Mouse (Mus musculus) WW6 (cell line): ENCODE results near the gene Bcan.

Source experiments
- DNase-seq: peaks from one replicate; pipeline ENCODE4 v3.0.0-alpha.2; 2013; ENCODE audit warnings: low read depth, low spot score

Gene Bcan

DNA sequence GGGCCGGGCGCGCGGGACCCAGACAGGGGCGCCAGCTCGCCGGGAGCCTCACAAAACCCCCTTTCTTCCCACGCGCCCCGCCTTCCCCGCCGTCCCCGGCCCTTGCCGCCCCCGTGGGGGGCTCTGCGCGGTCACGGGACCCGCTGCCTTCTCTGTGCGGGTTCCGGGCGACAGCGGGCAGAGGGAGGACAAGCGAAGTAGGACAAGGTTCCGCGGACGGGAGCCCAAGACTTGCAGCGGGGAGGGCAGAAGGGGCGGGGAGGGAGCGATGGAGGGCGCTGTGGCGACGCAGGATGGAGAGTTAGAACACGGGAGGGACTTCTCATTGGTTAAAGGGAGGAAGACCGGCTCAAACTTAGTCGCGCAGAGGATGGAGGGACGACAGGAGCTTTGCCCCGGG is at the start of gene Bcan:
Gene Bcan (minus strand): TSS at position 50 of the 400 bp plus-strand sequence.
- no peak for DNase-seq

DNA sequence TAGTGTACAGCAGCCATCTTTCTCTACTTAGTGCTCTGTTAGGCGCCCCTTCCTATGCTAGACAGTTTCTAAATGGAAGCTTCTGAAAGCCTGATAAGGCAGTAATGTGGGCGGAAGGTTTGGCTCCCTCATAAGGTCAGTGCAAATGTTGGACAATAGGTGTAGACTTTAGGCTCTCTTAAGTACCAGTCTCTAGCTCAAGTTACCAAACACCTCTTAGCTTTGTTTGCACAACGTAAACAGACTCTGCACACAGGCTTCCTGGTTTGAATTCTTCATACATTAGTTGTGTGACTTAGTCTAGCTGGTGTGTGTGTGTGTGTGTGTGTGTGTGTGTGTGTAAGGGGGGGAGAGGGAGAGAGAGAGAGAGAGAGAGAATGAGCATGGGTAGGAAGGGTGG is 49.5 kb upstream of the Bcan start:
- no peak for DNase-seq

DNA sequence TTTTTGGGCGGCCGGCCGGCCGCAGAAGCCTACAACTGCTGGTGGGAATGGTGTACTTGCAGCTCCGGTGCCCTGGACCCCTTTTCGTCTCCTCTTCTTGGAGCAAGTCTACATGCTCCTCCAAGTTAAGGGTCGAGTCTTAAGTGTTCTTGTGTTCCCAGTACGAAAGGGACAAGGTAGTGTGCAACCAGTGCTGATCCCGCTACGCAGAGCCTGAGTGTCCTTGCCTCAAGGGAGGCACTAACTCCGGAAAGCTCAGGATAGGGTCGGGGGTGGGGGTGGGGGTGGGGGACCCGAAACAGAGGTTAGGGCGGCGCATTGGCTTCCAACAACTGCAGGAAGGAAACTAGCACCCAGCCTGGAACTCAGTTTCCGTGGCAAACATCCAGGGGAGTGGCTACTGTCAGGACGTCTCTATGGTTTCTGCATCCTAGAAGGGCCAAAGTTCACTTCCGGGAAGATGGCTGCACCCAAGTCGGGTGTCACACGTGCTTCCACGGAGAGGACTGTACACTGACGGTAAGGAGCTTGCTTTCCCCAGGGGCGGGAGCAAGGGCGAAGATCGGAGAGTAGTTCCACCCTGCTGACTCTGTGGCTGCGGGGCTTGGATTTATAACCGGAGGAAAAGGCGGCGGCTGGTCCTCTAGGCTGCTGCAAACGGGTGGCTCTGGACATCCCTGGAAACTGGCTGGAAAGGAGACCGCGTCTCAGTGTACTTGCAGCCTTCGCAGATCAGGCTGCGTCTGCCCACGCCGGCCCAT is 42.8 kb upstream of the Bcan start, which contains the start of gene Gpatch4:
Gene Gpatch4 (plus strand): TSS at position 448 of the 761 bp plus-strand sequence.
- peak; percentile 85 for DNase-seq

DNA sequence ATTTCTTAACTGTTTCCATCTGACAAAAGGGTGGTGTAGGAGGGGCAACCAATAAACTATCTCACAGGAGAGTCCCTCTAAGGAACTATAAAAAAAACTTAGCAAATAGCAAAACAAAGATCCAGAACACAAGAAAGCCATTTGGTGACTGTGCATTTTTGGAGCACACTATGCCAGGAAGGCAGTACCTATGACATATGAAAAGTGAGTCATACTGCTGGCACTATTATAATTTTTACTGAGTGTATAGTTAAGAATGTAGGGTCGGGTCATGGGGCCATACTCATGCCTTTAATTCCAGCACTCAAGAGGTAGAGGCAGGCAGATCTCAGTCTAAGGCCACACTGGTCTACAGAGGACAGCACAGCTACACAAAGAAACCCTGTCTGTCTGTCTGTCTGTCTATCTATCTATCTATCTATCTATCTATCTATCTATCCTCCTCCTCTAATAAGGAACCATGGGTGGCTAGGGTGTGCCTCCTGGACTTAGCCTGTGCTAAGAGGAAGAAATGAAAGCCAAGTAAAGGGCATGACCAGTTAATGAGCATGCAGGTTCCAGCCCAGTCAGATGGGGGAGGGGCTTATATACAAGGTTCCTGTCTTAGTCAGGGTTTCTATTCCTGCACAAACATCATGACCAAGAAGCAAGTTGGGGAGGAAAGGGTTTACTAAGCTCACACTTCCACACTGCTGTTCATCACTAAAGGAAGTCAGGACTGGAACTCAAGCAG is 35.7 kb upstream of the Bcan start:
- DNase-seq: no peak

DNA sequence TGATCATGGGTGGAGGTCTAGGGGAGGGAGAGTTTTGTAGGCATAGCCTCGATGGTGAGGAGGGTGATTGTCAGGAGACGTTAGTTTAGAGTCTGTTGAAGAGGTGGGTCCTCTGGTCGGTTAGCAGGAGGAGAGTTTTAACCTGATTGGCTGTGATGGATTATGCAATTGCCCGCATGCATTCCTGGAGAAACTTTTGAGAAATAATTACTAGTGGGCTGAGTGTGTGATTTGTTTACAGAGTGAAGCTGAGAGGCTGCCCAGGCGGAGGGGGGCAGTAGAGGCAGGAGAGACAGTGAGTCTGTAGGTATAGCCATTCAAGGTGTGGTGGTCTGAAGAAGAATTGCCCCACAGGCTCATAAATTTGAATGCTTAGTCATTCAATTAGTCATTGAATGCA is 33.5 kb upstream of the Bcan start:
- DNase-seq: no peak

GRCm38 (mm10) chr3:88030608-88031395 is 30.8 kb upstream of the Bcan start:
- no peak for DNase-seq

GRCm38 (mm10) chr3:88027434-88028186 is 27.6 kb upstream of the Bcan start, which contains the start of gene Hapln2:
Gene Hapln2, minus strand, starts transcription at chr3:88027583.
- DNase-seq: peak; percentile 34

- DNase-seq: no peak
Measured at GRCm38 (mm10) chr3:88026823-88027222, 26.8 kb upstream of the Bcan start.

- no peak for DNase-seq
Measured at GRCm38 (mm10) chr3:88023192-88024074, 23.4 kb upstream of the Bcan start.

DNA sequence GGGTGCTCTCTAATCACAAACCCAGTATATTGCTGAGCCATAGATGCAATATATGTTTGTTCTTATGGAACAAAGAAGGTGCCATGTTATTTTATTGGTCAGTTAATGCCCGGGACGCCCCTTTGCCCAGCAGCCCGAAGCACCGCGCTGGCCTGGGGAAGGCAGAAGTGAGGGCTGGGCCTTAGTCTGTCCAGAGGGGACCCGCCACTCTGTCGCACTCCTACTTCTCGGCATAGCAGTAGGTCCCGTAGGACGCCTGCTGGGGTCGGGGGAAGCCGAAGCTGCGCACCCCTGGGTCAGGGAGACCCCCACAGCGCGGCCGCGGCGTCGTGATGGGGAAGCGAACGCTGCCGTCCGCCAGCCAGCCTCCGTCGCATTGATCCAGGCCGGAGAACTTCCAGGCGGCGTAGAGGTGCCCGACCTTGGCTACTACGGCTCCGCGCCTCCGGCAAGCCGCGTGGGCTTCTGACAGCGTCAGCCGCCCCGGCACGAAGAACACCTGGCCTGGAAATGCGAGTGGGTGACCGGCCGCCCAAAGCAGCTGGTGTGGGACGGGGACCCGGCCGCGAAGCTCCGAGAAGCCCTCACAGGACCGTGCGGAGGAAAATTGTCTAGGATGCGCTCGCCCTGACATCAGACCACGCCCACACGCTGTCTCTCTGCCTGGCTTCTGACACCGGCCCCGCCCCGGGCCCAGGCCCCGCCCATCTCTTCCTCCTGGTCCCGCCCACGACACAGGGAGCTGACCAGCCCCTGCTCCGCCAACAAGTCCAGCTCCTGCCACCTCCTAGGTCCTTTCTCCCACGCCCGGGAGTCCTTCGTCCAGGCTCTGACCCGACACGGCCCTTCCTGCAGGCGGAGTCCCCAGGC is 22.5 kb upstream of the Bcan start:
- DNase-seq: peak; percentile 70

- no peak for DNase-seq
Measured at GRCm38 (mm10) chr3:88010634-88011265, 10.7 kb upstream of the Bcan start.

GRCm38 (mm10) chr3:88005822-88006786 is 6.1 kb upstream of the Bcan start:
- DNase-seq: no peak

DNA sequence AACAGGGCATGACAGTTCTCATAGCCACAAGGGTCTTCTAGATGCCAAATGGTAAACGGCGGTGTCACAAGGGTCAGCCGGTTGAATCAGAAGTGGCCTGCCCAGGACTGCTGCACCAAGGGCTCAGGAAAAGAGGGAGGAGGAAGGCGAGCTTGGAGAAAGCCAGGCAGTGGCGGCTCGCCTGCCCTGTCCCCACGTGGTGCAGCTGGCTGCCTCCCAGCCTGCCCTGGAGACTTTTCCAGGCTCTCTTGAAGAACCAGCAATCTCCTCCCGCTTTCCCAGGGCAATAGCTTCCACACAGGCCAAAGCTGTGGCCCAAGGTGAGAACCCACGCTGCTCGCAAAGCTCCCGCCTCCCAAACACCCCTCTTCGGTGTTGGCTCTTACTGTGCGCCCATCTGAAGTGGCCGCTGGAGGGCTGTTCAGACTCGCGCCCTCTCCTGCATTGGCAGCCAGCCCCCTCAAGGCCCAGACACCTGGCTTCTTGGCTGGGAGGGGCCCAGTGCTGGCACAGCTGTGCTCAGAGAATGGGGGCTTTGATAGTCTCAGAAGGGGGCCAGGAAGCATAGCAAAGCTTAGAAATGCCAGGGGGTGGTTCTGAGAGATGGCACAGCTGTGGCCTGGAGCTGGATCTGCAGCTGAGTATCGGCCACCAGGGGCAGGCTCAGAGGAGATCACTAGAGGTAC is 2.4 kb upstream of the Bcan start:
- DNase-seq: no peak

DNA sequence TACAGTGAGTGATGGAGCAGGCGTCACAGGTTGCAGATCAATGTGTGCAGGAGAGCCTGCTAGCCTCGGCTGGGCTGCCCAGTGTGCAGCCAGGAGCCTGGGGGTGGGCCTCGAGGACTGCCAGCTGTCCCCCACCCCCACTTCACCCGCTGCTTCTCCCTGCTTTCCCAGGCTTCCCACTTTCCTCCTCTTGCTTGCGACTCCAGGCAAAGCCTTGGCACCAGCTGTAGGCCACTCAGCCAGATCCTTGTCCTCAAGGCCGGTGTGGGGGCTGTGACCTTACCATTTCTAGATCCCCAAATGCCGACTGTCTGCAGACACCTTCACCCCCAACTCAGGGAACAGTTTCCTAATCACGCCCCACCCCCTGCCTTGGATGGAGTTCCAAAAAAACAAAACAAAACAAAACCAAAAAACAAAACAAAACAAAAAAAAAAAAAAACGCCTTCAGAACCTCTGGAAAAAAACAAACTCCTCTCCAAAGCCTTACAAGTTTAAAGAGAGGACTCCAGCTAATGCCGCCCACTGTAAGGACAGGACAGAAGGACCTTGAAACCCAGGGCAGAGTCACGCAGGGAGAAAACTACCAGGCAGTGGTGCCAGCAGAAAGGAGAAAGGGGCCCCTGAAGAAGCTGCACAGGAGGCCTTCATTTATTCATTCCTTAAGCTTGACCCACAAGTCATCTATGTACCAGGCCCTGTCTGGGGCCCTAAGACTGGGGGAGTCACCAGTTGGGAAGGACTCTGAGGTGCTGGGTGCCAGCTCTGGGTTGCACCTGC is 976 bp upstream of the Bcan start:
- no peak for DNase-seq

DNA sequence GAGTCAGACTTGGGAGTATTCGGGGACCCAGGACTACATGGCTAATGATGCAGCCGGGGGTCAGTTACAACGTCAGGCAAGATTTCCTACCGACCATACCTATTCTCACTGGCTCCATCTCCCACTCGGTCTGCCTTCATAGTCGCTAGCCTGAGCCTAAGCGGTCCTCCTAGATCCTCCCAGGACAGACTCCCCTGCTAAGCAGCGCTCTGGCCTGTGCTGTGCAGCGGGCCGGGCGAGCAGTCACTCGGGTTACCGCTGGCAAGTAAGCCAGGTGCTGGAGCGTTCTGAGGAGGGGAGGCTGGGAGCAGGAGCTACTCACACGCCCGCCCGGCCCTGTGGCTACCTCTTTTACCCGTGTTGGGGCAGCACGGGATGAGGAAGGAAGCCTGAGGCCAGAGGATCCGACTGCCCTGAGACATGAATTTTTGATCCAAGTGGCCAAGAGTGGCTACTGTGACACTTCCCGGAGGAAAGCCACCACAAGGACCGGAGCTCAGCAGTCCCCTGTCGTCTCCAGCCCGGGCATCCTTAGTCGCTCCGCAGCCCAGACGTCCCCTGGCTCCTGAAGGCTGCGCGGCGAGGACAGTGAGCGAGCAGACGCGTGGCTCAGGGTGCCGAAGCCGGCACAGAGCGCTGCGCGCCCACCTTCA is 661 bp downstream of the Bcan start:
- no peak for DNase-seq

GRCm38 (mm10) chr3:87998747-87999146 is 1.3 kb downstream of the Bcan start:
- DNase-seq: no peak
